Mouse (Mus musculus) MEL (cell line): ENCODE data around the gene Fanci.

Experiments used
- BHLHE40 ChIP-seq: IDR thresholded peaks from 2 replicates; pipeline ENCODE4 v1.6.1; 2012; ENCODE audit warnings: low read depth, mild to moderate bottlenecking, inconsistent platforms, low read length, improper control_type of control experiment, borderline replicate concordance
- CTCF ChIP-seq, 3 experiments: IDR thresholded peaks in 2 of 3; conservative IDR thresholded peaks in 1 of 3; 2 replicates each; pipeline ENCODE4 v1.5.1; 2011 to 2012; ENCODE audit warnings: low read length in 3 of 3, low read depth in 2 of 3, mild to moderate bottlenecking in 2 of 3, improper control_type of control experiment in 1 of 3, inconsistent platforms in 1 of 3, mixed read lengths in 1 of 3, moderate library complexity in 1 of 3; ENCODE audit not compliant: control insufficient read depth in 1 of 3, insufficient read depth in 1 of 3, poor library complexity in 1 of 3, severe bottlenecking in 1 of 3
- EP300 ChIP-seq, 2 experiments: IDR thresholded peaks; 2 replicates each; pipeline ENCODE4 v1.6.1; 2011; ENCODE audit warnings: improper control_type of control experiment in 2 of 2, low read length in 2 of 2, low read depth in 1 of 2, mild to moderate bottlenecking in 1 of 2
- ETS1 ChIP-seq: IDR thresholded peaks from 2 replicates; pipeline ENCODE4 v1.6.1; 2012; ENCODE audit warnings: low read depth, mild to moderate bottlenecking, inconsistent platforms, low read length, improper control_type of control experiment, moderate library complexity
- MAFK ChIP-seq: IDR thresholded peaks from 2 replicates; pipeline ENCODE4 v1.6.1; 2011; ENCODE audit warnings: low read depth, mild to moderate bottlenecking, low read length, improper control_type of control experiment, borderline replicate concordance
- MAX ChIP-seq: IDR thresholded peaks from 2 replicates; pipeline ENCODE4 v1.6.1; 2011; ENCODE audit warnings: low read length, improper control_type of control experiment
- POLR2A ChIP-seq, 2 experiments: IDR thresholded peaks; 2 replicates each; pipeline ENCODE4 v1.6.1; 2011 to 2012; ENCODE audit warnings: low read length in 2 of 2, mild to moderate bottlenecking in 2 of 2, control low read depth in 1 of 2, improper control_type of control experiment in 1 of 2, low read depth in 1 of 2, moderate library complexity in 1 of 2; ENCODE audit not compliant: control insufficient read depth in 1 of 2, insufficient read depth in 1 of 2, poor library complexity in 1 of 2
- POLR2AphosphoS5 ChIP-seq: IDR thresholded peaks from 2 replicates; pipeline ENCODE4 v1.6.1; 2012; ENCODE audit warnings: low read depth, borderline replicate concordance, mild to moderate bottlenecking, inconsistent platforms, low read length, moderate library complexity, mixed read lengths
- ZKSCAN1 ChIP-seq: IDR thresholded peaks from 2 replicates; pipeline ENCODE4 v1.6.1; 2012; ENCODE audit warnings: low read depth, mild to moderate bottlenecking, inconsistent platforms, low read length, improper control_type of control experiment, moderate library complexity

- no peak for TF ChIP-seq POLR2A (IDR thresholded peaks at IDR 0.05; ENCODE audit: control insufficient read depth in 1 of 2, insufficient read depth in 1 of 2, low read depth in 1 of 2, low read length in 2 of 2, poor library complexity in 1 of 2)
- no peak for TF ChIP-seq EP300 (IDR thresholded peaks at IDR 0.05; ENCODE audit: low read depth in 1 of 2, low read length in 2 of 2)
- no peak for TF ChIP-seq CTCF (IDR thresholded peaks at IDR 0.05 in 2 of 3, conservative IDR thresholded peaks at IDR 0.05 in 1 of 3; ENCODE audit: control insufficient read depth in 1 of 3, insufficient read depth in 1 of 3, low read depth in 2 of 3, low read length in 3 of 3, poor library complexity in 1 of 3, severe bottlenecking in 1 of 3)
- TF ChIP-seq ETS1 = no peak
- TF ChIP-seq MAX = no peak
- TF ChIP-seq ZKSCAN1 = no peak
- TF ChIP-seq MAFK = no peak
- TF ChIP-seq BHLHE40 = no peak
- no peak for TF ChIP-seq POLR2AphosphoS5
These were observed 7.2 kb downstream of the Fanci start for GRCm38 (mm10) chr7:79398971-79399370.
